Mouse (Mus musculus): ENCODE results near the gene Aco2. TPM values are rescaled to one million over a fixed set of nuclear protein-coding genes. Genes with fewer than 3 reads are reported as not detected.

Gene Aco2
- polyA plus RNA-seq, 1 experiment from 2014 or later = 105 TPM

DNA sequence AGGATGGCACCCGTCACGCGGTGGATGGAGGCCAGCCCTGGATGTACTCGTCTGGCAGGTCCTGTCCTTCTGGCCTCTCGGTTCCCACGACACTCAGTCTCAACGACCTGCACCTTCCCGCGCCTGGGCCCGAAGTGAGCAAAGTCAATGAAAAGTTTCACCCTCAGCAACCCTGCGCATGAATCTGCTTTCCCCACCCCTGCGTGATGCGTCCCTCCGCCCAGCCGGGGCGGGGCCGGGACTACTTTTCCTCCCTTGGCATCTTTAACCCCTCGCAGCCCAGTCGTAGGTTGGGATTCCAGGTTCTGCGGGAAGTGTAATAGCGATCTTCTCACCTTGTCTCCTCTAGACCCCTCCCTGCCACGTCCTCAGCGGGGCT is 14.0 kb upstream of the Aco2 start:
- under 1% methylated on average over 23 of the region's 23 CpGs for WGBS (ENCODE audit: insufficient replicate concordance)
- Histone ChIP-seq H3K9ac (peak overlapping the region; percentile 86), H3K4me3 (replicated peaks) (peak overlapping the region; percentile 85), H3K27ac (peak overlapping the region; percentile 95), H3K27me3 (no peaks in the 10 kb centered on the region), H3K4me1 (replicated peaks) (peaks cover 52% of the 10 kb centered on the region), H3K9me3 (replicated peaks) (no peaks in the 10 kb centered on the region), H3K4me2 (peak overlapping the region; percentile 92), H3K36me3 (peaks cover 13% of the 10 kb centered on the region)
- DNase-seq = peak; percentile 84
- ATAC-seq (ENCODE audit: low read depth) = peak; percentile 21

DNA sequence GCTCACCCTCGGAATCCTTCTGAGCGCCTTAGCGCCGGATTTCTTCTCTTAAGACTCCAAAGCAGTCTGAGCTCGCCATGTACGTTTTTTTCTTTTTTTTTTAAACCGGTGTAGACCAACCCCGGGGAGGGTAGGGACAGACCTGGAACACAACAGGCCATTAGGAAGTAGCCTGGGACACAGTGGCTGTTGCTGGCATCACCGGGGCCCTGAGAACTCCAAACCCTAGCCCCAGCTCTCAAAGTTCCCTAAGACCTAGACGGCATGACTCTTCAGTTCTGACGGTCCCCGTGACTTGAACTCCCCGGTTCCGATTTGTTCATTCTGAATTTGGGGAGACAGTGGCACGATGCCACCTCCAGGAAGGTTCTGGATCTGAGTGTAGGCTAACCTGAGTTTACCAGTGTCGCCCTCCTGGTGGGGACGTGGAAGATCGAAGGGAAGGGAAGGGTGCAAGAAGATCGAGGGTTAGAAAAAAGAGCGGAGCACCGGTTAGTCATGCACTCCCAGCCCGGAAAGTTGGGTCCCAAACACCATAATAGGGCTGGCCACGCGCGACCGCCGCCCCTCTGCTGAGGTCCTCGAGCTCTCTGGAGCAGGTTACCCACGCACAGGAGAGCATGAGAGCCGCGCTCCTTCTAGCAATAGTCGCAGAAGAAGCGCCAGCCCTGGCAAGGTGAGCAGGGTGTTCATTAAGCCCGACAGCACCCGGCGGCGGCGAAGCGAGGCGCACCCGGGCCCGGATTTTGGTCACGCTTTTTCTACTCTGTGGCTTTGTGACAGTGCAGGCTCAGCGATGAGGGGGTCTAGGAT is 13.4 kb upstream of the Aco2 start, which contains the start of gene Tob2:
Tob2 (minus strand) TSS at position 280 of the 813 bp plus-strand sequence.
- Histone ChIP-seq H3K27me3 (no peaks in the 10 kb centered on the region), H3K4me1 (replicated peaks) (peaks cover 51% of the 10 kb centered on the region), H3K36me3 (peaks cover 9% of the 10 kb centered on the region), H3K9me3 (replicated peaks) (no peaks in the 10 kb centered on the region), H3K27ac (peak within 1 kb of the TSS; percentile 95), H3K4me3 (replicated peaks) (peak within 1 kb of the TSS; percentile 85), H3K4me2 (peak within 1 kb of the TSS; percentile 92), H3K9ac (peak within 1 kb of the TSS; percentile 86)
- peak; percentile 58 for DNase-seq
- ATAC-seq (ENCODE audit: low read depth) = peak; percentile 3; the same call in 1 of the 2 replicates
- WGBS (ENCODE audit: insufficient replicate concordance) = under 1% methylated on average over 44 of the region's 44 CpGs

DNA sequence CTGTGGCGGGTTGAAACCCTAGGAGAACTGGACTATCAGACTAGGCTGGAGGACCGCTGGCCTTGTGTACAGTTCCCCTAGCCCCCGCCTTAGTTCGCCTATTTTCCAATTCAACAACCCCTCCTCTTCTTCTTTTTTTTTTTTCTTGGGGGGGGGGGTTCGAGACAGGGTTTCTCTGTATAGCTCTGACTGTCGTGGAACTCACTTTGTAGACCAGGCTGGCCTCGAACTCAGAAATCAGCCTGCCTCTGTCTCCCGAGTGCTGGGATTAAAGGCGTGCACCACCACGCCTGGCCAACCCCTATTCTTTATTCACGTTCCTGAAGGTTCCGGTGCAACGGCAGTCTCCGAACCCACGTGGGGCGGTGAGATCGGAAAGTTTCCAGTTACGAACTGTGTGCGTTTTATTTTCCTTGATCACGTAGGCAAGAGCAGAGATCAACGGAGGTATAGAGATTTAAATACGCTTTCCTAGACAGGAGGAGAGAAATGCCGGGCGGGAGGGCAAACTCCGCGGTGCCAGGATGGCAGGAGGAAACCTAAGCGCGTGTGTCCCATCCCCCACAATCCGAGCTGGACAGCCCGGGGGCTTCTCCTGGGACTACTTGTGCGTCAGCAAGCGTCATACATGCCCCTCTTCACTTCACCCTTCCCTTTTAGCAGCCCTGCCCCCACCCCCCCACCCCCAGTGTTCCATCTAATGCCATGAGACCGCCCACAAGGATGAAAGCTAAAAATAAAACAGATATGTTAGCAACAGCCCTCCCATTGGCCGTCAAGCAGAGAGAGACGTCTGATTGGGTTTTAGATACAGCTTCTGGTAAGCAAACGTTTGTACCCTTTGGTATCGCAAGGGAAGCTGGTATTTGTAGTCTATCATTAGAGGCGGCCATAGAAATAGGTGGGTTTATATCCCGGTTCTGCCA is 12.5 kb upstream of the Aco2 start:
- peak overlapping the region; percentile 86 for H3K9ac ChIP-seq
- no peaks in the 10 kb centered on the region for H3K27me3 ChIP-seq
- peak overlapping the region; percentile 95 for H3K27ac ChIP-seq
- 1% methylated on average over 39 of the region's 39 CpGs for WGBS (ENCODE audit: insufficient replicate concordance)
- DNase-seq (peak; percentile 76), ATAC-seq (ENCODE audit: low read depth) (peak; percentile 67)
- H3K4me1 ChIP-seq (replicated peaks) = peaks cover 51% of the 10 kb centered on the region
- peak overlapping the region; percentile 85 for H3K4me3 ChIP-seq (replicated peaks)
- H3K36me3 ChIP-seq = peaks cover 10% of the 10 kb centered on the region
- H3K9me3 ChIP-seq (replicated peaks) = no peaks in the 10 kb centered on the region
- H3K4me2 ChIP-seq = peak overlapping the region; percentile 92

DNA sequence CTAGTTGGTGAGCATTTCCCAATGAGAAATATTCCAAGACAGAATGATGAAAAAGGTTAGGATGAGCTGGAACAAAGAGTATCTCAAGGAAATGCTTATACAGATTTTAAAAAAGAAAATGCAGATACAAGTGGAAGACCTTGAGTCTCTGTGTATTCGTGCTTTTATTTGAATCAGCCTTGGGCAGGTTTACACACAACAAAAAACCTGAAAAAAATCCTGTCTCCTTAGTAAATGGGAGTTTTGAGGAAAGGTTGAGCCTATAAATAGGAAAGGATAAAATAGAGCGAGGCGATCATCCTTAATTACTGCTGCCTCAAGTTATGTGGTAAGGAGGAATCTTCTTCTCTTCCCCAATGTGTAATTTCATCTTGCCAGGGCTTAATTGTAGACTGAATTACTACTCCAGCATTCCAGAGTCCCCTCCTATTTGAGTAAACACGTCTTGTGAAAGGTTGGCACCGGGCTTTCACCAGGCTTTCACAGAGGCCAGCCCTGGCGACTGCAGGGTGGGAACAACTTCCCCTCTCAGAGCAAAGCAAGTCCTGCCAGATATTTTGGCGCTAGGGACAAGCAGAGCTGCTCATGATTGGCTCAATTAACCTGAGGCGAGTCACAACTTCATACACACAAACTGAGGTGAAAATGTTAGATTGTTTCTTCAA is 11.5 kb upstream of the Aco2 start:
- Histone ChIP-seq H3K27me3 (no peaks in the 10 kb centered on the region), H3K4me2 (peak overlapping the region; percentile 28), H3K9me3 (replicated peaks) (no peaks in the 10 kb centered on the region), H3K27ac (peak overlapping the region; percentile 73), H3K36me3 (peaks cover 18% of the 10 kb centered on the region), H3K4me1 (replicated peaks) (peaks cover 41% of the 10 kb centered on the region), H3K9ac (peak overlapping the region; percentile 52; the same call in 1 of the 2 replicates), H3K4me3 (replicated peaks) (peak overlapping the region; percentile 85; the same call in 1 of the 2 replicates)
- 38% methylated on average over 8 of the region's 8 CpGs for WGBS (ENCODE audit: insufficient replicate concordance)
- DNase-seq (no peak), ATAC-seq (ENCODE audit: low read depth) (no peak)

DNA sequence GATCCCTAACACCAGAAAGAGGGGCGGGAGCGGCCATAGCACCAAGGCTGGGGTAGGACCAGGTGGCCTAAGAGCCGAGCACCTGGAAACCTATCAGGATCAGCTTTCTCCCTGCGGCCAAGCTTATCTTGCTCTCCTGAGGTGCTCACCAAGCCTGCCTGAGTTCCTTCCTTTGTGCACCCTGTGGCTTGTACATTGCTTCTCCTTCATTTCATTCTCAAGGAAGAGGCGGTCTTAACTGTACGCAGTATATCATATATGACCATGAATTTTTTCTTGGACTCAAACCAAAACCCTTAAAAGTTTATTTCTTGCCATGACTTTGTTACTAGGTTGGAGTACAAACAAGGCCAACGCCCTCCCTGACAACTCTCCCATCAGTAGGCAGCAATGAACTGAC is 7.9 kb upstream of the Aco2 start:
- ATAC-seq (ENCODE audit: low read depth) = no peak
- Histone ChIP-seq H3K9me3 (replicated peaks) (no peaks in the 10 kb centered on the region), H3K9ac (no peak overlapping the region), H3K36me3 (peaks cover 54% of the 10 kb centered on the region), H3K27ac (0 out of 2 replicates have a peak overlapping the region, but pooled peaks have one; percentile 8), H3K4me2 (no peak overlapping the region), H3K27me3 (no peaks in the 10 kb centered on the region), H3K4me3 (replicated peaks) (no peak overlapping the region), H3K4me1 (replicated peaks) (peaks cover 32% of the 10 kb centered on the region)
- no peak for DNase-seq
- 84% methylated on average over 7 of the region's 7 CpGs for WGBS (ENCODE audit: insufficient replicate concordance)

DNA sequence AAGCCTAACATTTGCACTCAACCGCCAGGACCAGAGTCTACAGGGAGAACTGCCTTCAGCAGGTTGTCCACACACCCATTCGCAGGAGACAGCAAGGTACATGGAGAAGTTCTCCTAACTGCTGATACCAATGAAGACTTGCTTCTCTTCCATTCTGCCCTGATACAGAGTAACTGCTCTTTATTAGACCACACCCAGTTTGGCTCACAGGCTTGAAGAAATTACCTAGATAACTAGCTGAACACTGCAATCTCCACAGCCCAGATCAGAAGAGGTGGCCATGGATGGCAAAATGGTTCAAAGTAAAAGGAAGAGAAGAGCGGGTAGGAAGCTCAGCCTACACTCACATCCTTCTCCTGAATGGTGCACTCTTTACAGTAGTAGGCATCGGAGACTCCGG is 2.1 kb upstream of the Aco2 start:
- Histone ChIP-seq H3K9ac (peak overlapping the region; percentile 79), H3K4me3 (replicated peaks) (peak overlapping the region; percentile 94), H3K9me3 (replicated peaks) (no peaks in the 10 kb centered on the region), H3K4me1 (replicated peaks) (peaks cover 54% of the 10 kb centered on the region), H3K4me2 (peak overlapping the region; percentile 87), H3K27ac (peak overlapping the region; percentile 95), H3K36me3 (peaks cover 60% of the 10 kb centered on the region), H3K27me3 (no peaks in the 10 kb centered on the region)
- ATAC-seq (ENCODE audit: low read depth) = peak; percentile 55
- DNase-seq = peak; percentile 31
- WGBS (ENCODE audit: insufficient replicate concordance) = 67% methylated on average over 5 of the region's 5 CpGs

DNA sequence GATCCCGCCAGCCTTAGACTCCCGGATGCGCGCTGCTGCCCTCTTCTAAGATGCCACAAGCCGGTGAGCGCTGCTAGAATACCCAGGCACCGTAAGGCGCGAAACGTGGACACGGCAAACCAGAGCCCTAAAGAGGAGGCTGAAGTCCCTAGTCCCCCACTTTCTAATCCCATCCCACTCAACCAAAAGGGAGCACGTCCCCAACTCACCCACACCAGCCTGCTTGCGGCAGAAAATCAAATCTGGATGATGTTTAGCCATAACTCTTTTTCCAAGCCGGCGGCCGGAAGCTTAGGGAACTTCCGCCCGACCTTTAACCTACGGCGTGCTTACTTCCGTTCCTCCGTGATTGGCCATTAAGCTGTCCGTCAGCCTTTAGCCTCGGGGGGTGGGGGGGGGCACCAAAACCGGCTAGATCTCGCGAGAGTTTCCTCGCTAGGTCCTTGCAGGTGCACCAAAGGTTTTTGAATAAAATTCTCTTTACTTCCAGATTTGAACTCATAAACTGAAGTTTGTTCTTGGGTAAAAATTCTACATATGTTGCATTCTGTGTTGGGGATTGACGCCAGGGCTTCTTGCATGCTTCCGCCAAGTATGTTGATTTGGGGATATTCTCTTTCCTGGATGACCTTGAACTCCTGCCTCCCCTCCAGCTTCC is 376 bp upstream of the Aco2 start, which contains the start of gene Phf5a:
Phf5a (minus strand) TSS at position 308 of the 658 bp plus-strand sequence.
- peak within 1 kb of the TSS; percentile 95 for H3K27ac ChIP-seq
- no peaks in the 10 kb centered on the region for H3K27me3 ChIP-seq
- peak; percentile 80 for ATAC-seq (ENCODE audit: low read depth)
- H3K9ac ChIP-seq = peak within 1 kb of the TSS; percentile 88
- peaks cover 42% of the 10 kb centered on the region for H3K36me3 ChIP-seq
- peak within 1 kb of the TSS; percentile 87 for H3K4me2 ChIP-seq
- peak within 1 kb of the TSS; percentile 94 for H3K4me3 ChIP-seq (replicated peaks)
- under 1% methylated on average over 30 of the region's 30 CpGs for WGBS (ENCODE audit: insufficient replicate concordance)
- no peaks in the 10 kb centered on the region for H3K9me3 ChIP-seq (replicated peaks)
- peaks cover 60% of the 10 kb centered on the region for H3K4me1 ChIP-seq (replicated peaks)
- peak; percentile 72 for DNase-seq

DNA sequence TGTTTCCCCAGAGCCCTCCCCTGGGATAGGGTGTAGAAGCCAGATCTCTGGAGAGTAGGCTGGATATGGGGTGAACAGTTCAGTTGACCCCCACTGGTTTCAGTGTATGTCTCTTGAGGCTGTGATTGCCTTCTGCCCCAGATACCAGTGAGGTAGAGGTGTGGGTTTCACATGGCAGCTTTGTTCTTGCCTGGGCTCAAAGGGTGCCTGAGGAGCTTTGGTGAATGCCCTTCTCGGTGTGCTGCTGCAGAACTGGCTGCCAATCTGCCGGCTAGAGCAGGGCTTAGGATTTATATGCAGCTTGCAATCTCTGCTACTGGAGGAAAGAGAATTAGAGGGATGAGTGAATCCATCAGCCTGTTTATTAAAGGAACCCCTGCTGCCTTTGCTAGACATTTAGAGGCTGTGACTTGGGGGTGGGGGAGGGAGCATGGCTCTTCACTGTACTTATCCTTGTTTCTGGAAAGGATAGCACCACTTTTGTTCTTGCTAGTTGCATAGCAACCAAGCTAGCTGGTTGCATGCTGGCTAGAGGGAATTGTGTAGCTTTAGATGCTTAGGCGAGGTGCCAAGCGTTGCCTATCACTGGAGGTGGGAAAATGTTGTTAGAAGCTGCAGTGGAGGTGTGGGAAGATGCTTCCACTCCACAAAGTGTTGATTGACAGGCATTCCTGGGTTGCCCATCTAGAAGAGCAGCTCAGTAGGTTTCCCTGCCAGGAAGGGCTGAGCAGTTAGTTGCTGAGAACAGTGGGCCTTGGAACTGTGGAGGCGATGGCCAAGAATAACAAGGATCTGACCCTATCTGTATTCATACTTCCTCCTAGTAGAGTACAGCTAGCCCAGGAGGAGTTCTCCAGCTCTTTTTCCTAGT is 7.7 kb downstream of the Aco2 start:
- DNase-seq (no peak), ATAC-seq (ENCODE audit: low read depth) (no peak)
- Histone ChIP-seq H3K9me3 (replicated peaks) (no peaks in the 10 kb centered on the region), H3K4me2 (no peak overlapping the region), H3K27me3 (no peaks in the 10 kb centered on the region), H3K9ac (no peak overlapping the region), H3K4me3 (replicated peaks) (no peak overlapping the region), H3K36me3 (peaks cover 1% of the 10 kb centered on the region; the same call in 1 of the 2 replicates), H3K27ac (no peak overlapping the region), H3K4me1 (replicated peaks) (peaks cover 56% of the 10 kb centered on the region)
- 78% methylated on average over 5 of the region's 5 CpGs for WGBS (ENCODE audit: insufficient replicate concordance)

DNA sequence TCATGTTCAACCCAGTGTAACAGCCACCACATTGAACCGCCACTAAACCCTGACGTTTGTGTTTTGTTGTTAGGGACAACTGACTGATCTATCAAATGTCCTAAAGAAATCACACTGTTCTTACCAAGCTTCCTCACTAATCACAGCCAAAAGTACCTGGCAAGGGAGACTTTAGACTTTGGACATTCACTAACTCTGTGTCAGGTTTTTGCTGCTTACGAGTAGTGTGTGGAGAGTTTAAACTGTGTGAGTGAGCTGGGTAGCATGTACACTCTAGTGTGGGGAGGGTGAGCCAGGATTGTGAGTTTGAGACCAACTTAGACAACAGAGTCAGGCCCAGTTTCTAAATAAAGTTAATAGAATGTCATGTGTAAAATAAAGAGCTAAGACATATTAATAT is 10.2 kb downstream of the Aco2 start:
- Histone ChIP-seq H3K4me2 (no peak overlapping the region), H3K27me3 (no peaks in the 10 kb centered on the region)
- WGBS (ENCODE audit: insufficient replicate concordance) = 70% methylated on average over 3 of the region's 3 CpGs

More for the DNA sequence above, 10.2 kb downstream of the Aco2 start:
- Histone ChIP-seq H3K4me3 (replicated peaks) (no peak overlapping the region), H3K9ac (no peak overlapping the region), H3K4me1 (replicated peaks) (peaks cover 50% of the 10 kb centered on the region), H3K9me3 (replicated peaks) (no peaks in the 10 kb centered on the region), H3K36me3 (peaks cover 7% of the 10 kb centered on the region), H3K27ac (peak overlapping the region; percentile 53; the same call in 1 of the 2 replicates)
- DNase-seq (no peak), ATAC-seq (ENCODE audit: low read depth) (no peak)
